Mouse (Mus musculus) 3134 (cell line): Measurements from ENCODE around the gene Gm2056.
"Not testable (repeated sequence)": the region's sequence is repeated elsewhere in the genome, so short reads cannot be mapped to it uniquely, and the experiment has no call there.

Experiments
- DNase-seq: peaks from one replicate; pipeline ENCODE4 v3.0.0-alpha.2; 2011; ENCODE audit warnings: low spot score; ENCODE audit not compliant: insufficient read length; ENCODE audit errors: extremely low read depth

The Gm2056 gene

GRCm38 (mm10) chr12:88026704-88027103, at the start of gene Gm2056:
TSS of gene Gm2056 (plus strand) at chr12:88027004.
- DNase-seq, result not testable (repeated sequence)

GRCm38 (mm10) chr12:87984000-87984399, 42.8 kb upstream of the Gm2056 start:
- DNase-seq, result not testable (repeated sequence)

GRCm38 (mm10) chr12:88004118-88004517, 22.7 kb upstream of the Gm2056 start:
- not testable (repeated sequence) for DNase-seq

GRCm38 (mm10) chr12:88011548-88011947, 15.3 kb upstream of the Gm2056 start, which contains the start of gene Gm2075:
TSS of gene Gm2075 (plus strand) at chr12:88011848.
- DNase-seq, result not testable (repeated sequence)

GRCm38 (mm10) chr12:88018671-88019070, 8.1 kb upstream of the Gm2056 start, which contains the start of gene Gm6803:
TSS of gene Gm6803 (minus strand) at chr12:88018771.
- DNase-seq, result not testable (repeated sequence)

GRCm38 (mm10) chr12:88032250-88032649, 5.4 kb downstream of the Gm2056 start:
- DNase-seq, result not testable (repeated sequence)

GRCm38 (mm10) chr12:88039062-88039461, 12.3 kb downstream of the Gm2056 start:
- not testable (repeated sequence) for DNase-seq

GRCm38 (mm10) chr12:88039703-88040102, 12.9 kb downstream of the Gm2056 start:
- not testable (repeated sequence) for DNase-seq

GRCm38 (mm10) chr12:88045226-88045625, 18.4 kb downstream of the Gm2056 start:
- DNase-seq, result not testable (repeated sequence)
